Mouse (Mus musculus) heart, postnatal 25 days (tissue): ENCODE measurements around the gene Clk2. TPM values are rescaled to one million over a fixed set of nuclear protein-coding genes. Genes with fewer than 3 reads are reported as not detected.
"Not testable (repeated sequence)": the region's sequence is repeated elsewhere in the genome, so short reads cannot be mapped to it uniquely, and the experiment has no call there.

Experiments used
- DNase-seq: peaks from one replicate; pipeline ENCODE4 v3.0.0; 2022; ENCODE audit warnings: low spot score
- intact Hi-C: fragments of 180-260 bp; cut with DNase I; formaldehyde crosslinking; loops from one replicate; pipeline ENCODE4 v1.15.1; 2025
- total RNA-seq, 2 experiments: library from RNA; stranded (reverse); gene quantifications; 2 replicates each; pipeline ENCODE4 v1.2.3; 2021

The Clk2 gene
- total RNA-seq, 2 experiments from 2014 or later: 18.1 to 18.7 TPM

DNA sequence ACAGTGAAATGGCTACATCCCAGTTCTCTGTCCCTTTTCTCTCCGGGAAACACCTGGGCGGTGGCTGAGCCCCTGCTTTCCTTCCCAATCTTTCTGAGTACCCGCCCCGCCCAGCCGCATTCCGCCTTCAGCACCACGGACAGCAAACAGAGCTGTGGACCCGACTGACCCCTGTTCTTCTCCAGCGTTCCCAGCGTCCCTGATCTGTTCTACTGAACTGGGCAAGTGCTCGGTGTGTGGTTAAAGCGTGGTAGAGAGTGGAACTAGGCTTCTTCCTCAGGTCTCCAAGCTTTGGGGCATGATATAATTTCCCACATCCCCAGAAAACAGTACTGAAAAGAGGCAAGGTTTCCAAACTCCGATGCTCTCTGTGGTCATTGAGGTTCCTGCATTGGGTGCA is 5.4 kb upstream of the Clk2 start:
- no peak for DNase-seq
- intact Hi-C loops: no loop called here

- DNase-seq: no peak
- intact Hi-C loops: no loop called here
Observed at GRCm38 (mm10) chr3:89159616-89160344, 4.8 kb upstream of the Clk2 start, which contains the start of gene Hcn3. TSS of gene Hcn3 (minus strand) at chr3:89160196.

DNA sequence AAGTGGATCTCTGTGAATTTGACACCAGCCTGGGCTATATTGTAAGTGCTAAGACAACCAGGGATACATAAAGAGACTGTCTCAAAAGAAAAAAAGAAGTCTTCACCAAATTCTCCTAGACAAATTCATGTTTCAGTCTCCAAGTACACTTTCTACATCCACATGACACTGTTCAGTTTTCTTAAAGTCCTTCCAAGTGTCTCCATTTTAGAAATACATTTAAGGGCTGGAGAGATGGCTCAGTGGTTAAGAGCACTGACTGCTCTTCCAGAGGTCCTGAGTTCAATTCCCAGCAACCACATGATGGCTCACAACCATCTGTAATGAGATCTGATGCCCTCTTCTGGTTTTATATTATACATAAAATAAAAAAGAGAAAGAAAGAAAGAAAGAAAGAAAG is 3.4 kb upstream of the Clk2 start:
- DNase-seq, intact Hi-C loops: not testable (repeated sequence)

DNA sequence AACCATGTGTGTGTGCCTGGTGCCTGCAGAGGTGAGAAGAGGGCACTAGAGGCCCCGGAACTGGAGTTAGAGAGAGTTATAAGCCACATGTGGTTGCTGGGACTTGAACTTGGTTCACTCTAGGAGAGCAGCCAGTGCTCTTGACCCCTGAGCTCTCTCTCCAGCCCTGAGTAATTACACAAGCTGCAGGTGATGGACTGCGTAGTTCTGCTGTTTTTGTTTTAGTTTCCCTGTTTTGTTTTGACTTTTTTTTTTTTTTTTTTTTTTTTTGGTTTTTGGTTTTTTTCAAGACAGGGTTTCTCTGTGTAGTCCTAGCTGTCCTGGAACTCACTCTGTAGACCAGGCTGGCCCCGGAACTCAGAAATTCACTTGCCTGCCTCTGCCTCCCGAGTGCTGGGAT is 2.8 kb upstream of the Clk2 start:
- intact Hi-C loops: no loop called here
- DNase-seq: no peak

DNA sequence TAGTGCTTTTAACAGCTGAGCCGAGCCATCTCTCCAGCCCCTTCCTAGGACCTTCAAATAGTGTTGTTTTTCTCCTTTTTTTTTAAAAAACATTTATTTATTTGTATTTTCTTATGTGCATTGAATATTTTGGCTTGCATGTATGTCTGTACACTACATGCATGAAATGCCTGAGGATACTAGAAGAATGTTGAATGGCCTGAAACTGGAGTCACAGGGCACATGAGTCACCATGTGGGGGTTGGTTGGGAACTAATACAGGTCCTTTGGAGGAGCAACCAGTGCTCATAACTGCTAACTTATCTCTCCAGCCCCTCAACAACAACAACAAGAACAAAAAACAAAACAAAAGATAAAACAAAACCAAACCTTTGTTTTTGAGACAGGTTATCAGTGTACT is 1.5 kb upstream of the Clk2 start:
- intact Hi-C loops: no loop called here
- DNase-seq: no peak

- intact Hi-C loops: no loop called here
- no peak for DNase-seq
Observed at GRCm38 (mm10) chr3:89163643-89164245, 851 bp upstream of the Clk2 start.

DNA sequence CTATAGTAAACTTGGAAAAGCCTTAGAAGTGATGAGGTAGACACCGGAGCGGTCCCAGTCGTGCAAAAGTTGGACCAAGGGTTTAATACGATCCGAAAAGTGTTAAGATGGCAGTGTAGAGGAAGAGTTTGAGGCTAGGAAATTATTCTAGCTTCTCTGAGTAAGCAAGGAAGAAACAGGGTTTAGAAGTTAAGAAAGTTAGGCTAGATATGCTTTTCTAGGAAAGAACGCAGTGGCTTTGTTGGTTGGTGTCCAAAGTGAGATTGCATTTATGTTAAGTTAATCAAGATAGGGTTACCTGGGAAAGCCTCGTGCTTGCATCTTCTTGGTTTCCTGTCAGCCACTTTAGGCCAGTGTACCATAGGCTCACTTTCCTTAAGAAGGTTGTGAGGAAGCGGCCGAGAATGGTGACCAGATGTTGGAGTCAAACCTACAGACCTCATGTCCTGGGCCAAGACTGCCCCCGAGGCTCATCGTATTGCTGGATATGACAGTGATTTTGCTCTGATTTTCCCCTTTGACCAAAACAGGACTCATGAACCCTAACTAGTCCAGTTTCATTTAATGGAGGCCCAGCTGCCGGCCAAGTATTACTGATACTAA is 774 bp downstream of the Clk2 start:
- intact Hi-C loops: loop anchor here (5.0 kb wide), 1 partner anchor 73 kb away; the partner anchor contains the start of gene Rusc1
- no peak for DNase-seq

GRCm38 (mm10) chr3:89166945-89167344 is 2.4 kb downstream of the Clk2 start:
- intact Hi-C loops: loop anchor here (5.0 kb wide), 1 partner anchor 75 kb away; the partner anchor contains the start of gene Rusc1
- no peak for DNase-seq

DNA sequence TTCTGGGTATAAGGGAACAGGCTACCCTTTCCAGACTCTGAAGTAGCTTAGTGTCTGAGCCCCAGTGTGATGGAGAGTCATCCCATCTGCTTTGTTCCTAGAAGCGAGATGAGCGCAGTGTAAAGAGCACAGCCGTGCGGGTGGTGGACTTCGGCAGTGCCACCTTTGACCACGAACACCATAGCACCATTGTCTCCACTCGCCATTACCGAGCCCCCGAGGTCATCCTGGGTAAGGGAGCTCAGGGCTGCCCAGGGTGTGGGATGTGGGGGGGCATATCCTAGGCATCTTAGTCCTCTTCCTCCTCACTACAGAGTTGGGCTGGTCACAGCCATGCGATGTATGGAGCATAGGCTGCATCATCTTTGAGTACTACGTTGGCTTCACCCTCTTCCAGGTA is 10.2 kb downstream of the Clk2 start:
- intact Hi-C loops: loop anchor here (10.0 kb wide), 1 partner anchor 620 kb away; the partner anchor contains the start of genes Lamtor2 and Ubqln4

GRCm38 (mm10) chr3:89175544-89175943 is 10.9 kb downstream of the Clk2 start:
- intact Hi-C loops: loop anchor here (10.0 kb wide), 1 partner anchor 621 kb away; the partner anchor contains the start of genes Lamtor2 and Ubqln4
- DNase-seq: no peak

More for the DNA sequence above, 10.2 kb downstream of the Clk2 start:
- DNase-seq: no peak

DNA sequence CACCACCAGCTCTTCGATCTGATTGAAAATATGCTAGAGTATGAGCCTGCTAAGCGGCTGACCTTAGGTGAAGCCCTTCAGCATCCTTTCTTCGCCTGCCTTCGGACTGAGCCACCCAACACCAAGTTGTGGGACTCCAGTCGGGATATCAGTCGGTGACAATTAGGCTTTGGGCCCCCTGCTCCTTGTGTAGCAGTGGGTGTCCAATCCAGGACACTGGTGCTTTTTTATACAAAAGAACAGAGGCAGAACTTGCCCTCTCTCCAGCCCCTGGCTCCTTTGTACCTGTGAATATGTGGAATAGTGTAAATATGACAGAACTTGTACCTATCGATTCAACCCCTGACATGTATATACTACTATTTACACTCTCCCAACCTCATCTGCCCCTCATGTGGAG is 11.8 kb downstream of the Clk2 start:
- intact Hi-C loops: loop anchor here (10.0 kb wide), 1 partner anchor 622 kb away; the partner anchor contains the start of genes Lamtor2 and Ubqln4
- DNase-seq: no peak

DNA sequence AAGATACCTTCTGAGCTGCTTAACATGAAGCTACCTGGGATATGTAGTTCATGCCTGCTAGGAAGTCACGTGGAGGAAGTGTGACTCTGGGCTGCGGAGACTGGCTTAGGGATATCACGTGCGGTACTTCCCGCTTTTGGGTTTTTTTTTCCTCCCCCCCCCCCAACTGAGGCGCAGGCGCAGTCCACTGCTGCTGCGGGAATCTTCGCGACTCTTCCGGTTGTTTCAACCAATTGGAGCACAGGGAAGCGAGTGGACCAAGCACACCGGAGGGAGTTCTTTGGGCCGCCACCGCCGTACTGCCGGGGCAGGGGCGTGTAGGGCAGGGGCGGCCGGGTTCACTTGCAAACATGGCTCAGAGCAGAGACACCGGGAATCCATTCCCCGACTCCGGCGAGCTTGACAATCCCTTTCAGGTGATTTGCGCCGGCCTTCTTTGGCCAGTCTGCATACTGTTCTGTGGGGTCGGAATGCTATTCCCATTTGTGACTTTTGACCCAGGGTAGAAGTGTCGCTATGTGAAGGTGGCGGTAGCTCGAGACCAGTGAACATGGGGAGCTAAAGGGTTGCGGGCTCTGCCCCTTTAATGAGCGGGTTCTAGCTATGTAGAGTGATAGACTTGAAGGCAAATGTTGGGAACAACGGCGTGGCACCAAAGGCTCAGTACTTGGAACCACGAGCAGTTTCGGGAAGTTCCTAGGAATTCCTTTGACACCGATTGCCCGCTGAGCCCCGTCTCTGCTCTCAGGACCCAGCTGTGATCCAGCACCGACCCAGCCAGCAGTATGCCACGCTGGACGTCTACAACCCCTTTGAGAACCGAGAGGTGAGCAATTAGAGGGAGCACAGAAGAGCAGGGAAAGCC is 12.9 kb downstream of the Clk2 start, which contains the start of gene Scamp3:
TSS of gene Scamp3 (plus strand) at position 232 of the 865 bp plus-strand sequence.
- intact Hi-C loops: loop anchor here (10.0 kb wide), 1 partner anchor 623 kb away; the partner anchor contains the start of genes Lamtor2 and Ubqln4
- peak; percentile 75 for DNase-seq

GRCm38 (mm10) chr3:89178107-89178385 is 13.5 kb downstream of the Clk2 start:
- intact Hi-C loops: loop anchor here (10.0 kb wide), 1 partner anchor 623 kb away; the partner anchor contains the start of genes Lamtor2 and Ubqln4
- DNase-seq: no peak

DNA sequence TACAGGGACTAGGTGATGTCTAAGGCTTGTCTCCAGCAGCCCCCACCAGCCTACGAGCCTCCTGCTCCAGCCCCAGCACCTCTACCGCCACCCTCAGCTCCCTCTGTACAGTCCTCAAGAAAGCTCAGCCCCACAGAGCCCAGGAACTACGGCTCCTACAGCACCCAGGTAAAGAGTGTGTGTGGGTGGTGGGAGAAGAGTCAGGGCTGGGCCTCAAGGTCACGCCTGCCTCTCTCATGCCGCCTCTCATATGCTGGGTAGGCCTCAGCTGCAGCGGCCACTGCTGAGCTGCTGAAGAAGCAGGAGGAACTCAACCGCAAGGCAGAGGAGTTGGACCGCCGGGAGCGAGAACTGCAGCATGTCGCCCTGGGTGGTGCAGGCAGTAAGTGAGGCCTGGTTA is 14.5 kb downstream of the Clk2 start:
- intact Hi-C loops: loop anchor here (10.0 kb wide), 1 partner anchor 624 kb away; the partner anchor contains the start of genes Lamtor2 and Ubqln4
- no peak for DNase-seq

DNA sequence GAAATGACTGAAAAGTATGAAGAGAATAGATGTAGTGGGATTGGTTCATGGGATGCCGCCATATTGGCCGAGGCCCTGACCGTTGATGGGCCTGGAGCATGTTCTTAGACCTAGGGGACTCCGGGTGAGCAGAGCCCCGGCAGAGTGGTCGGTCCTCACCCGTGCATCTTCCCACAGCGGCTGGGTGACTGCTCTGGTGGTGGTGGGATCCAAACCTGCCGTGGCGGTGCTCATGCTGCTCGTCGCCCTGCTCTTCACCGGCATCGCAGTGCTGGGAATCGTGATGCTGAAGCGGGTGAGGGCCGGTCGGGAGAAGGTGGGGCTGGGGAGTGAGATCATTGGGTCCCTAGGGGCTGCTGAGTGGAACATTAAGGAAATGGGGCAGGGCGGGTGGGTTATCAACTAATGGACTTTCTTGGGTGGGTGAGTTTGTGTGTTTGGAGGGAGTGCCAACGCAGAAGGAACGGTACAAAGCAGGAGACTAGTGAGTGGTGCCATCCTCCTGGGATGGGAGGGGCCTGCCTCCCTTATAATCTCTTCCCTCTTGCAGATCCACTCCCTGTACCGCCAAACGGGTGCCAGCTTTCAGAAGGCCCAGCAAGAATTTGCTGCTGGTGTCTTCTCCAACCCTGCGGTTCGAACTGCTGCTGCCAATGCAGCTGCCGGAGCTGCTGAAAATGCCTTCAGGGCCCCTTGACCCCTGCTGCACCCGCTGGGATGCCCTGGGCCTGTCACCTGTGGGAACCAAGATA is 17.3 kb downstream of the Clk2 start:
- intact Hi-C loops: no loop called here
- no peak for DNase-seq

- intact Hi-C loops: no loop called here
- no peak for DNase-seq
Observed at GRCm38 (mm10) chr3:89182531-89183057, 18.0 kb downstream of the Clk2 start.

- peak; percentile 75 for DNase-seq
- intact Hi-C loops: no loop called here
Observed at GRCm38 (mm10) chr3:89183058-89183958, 18.7 kb downstream of the Clk2 start, which contains the start of gene Fam189b. TSS of gene Fam189b (plus strand) at chr3:89183143.

DNA sequence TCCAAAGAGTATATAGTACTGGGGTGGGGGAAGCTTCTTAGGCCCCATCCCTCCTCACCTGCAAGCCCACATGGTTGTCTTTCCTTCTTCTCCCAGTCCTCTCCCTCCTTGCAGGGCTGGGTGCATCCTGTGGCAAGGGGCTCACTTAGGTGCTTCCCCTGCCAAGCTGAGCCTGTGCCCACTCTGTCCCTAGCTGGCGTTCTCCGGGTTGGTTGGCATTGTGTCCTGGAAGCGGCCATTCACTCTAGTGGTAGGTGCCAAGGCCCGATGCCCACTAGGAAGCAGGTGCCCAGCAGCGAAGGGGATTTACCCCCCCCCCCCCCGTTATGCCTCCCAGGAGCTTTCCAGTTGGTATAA is 19.3 kb downstream of the Clk2 start:
- intact Hi-C loops: no loop called here
- no peak for DNase-seq
